ENCODE assay signal across 29 mouse cellular contexts in the genomic region with DNA sequence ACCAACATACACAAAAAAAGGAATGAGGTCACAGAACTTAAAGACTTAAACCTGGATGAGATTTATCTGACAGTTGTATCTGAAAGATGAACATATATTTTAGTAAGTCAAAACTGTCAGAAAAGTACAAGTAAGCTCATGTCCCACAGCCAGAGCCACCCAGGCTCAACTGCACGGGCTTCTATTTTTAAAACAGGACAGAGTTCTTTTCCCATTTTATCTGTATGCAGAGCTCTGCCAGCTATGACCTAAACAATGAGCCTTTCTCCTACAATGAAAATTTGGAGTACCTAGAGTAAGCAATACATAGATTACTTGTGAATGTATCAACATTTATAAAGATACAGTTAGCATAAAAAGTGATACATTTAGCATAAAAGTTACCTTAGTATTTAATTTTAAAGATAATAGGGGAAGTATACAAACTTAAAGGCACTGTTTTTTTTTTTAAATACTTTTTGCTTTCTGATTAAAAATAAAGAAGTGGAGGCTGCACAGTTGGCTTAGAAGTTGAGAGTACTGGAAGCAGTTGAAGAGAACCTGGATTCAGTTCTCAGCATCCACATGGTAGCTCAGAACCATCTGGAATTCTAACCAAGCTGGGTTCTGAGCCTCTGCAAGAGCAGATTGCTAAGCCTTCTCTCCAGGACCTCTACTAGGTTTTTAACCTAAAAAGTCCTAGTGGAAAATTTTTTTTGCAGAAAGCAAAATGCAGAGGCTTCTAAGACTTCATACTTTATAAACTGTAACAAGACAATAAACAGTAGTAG.
DNase-seq lines count a peak whose midpoint lies in the region; ATAC-seq and TF ChIP-seq lines count a peak whose summit lies in the region.
"Had no signal": no experiment of that assay in that cellular context is flagged by ENCODE, and none has a peak within 500 bp of the region (broad histone marks: within the 10 kb centered on the region; RNA-seq: fewer than 3 reads in every experiment).

No protein-coding gene starts in this region.

- peaks cover 4% of the 10 kb centered on the region for H3K36me3 ChIP-seq in heart, adult 2 months (ENCODE audit: control insufficient read depth, insufficient read depth, low read length)
- no peaks in the 10 kb centered on the region for H3K36me3 ChIP-seq in stomach, embryonic 14.5 days (ENCODE audit: control insufficient read depth, insufficient read depth, low read length)
- no peaks in the 10 kb centered on the region for H3K36me3 ChIP-seq in stomach, postnatal 0 days (ENCODE audit: control insufficient read depth, insufficient read depth, low read length)
- H3K36me3 ChIP-seq in heart, embryonic 16.5 days (ENCODE audit: control insufficient read depth, insufficient read depth), result no peaks in the 10 kb centered on the region
- no peaks in the 10 kb centered on the region for H3K36me3 ChIP-seq in hindbrain, postnatal 0 days (ENCODE audit: insufficient read depth, low read length)
- H3K36me3 ChIP-seq: embryonic facial prominence, embryonic 12.5 days; forebrain, embryonic 12.5 days; hindbrain, embryonic 13.5 days; limb, embryonic 12.5 days; midbrain, embryonic 10.5 days; neural tube, embryonic 13.5 days had no signal

- TF ChIP-seq CTCF in heart, adult 2 months (IDR thresholded peaks at IDR 0.05), result no peak
- no peak for TF ChIP-seq CTCF in stomach, postnatal 0 days (IDR thresholded peaks at IDR 0.05; ENCODE audit: low read depth)
- TF ChIP-seq CTCF in hindbrain, postnatal 0 days (IDR thresholded peaks at IDR 0.05; ENCODE audit: low read depth), result no peak

- H3K4me2 ChIP-seq in stomach, embryonic 14.5 days (replicated peaks; ENCODE audit: low read depth, low read length), result no peak overlapping the region
- no peak overlapping the region for H3K4me2 ChIP-seq in stomach, postnatal 0 days (replicated peaks; ENCODE audit: low read depth)
- H3K4me2 ChIP-seq in heart, embryonic 16.5 days (ENCODE audit: low read depth, low read length), result no peak overlapping the region
- H3K4me2 ChIP-seq in hindbrain, postnatal 0 days (ENCODE audit: low read depth, low read length), result no peak overlapping the region
- H3K4me2 ChIP-seq: embryonic facial prominence, embryonic 12.5 days; forebrain, embryonic 12.5 days; hindbrain, embryonic 13.5 days; limb, embryonic 12.5 days; liver, embryonic 11.5 days; neural tube, embryonic 13.5 days had no signal

- no peaks in the 10 kb centered on the region for H3K9me3 ChIP-seq in stomach, embryonic 14.5 days (ENCODE audit: control insufficient read depth, low read depth, low read length)
- no peaks in the 10 kb centered on the region for H3K9me3 ChIP-seq in stomach, postnatal 0 days (ENCODE audit: control insufficient read depth, low read length)
- no peaks in the 10 kb centered on the region for H3K9me3 ChIP-seq in heart, embryonic 16.5 days (replicated peaks; ENCODE audit: control insufficient read depth, low read length)
- H3K9me3 ChIP-seq in hindbrain, postnatal 0 days (ENCODE audit: low read length), result no peaks in the 10 kb centered on the region
- H3K9me3 ChIP-seq: embryonic facial prominence, embryonic 12.5 days; forebrain, embryonic 12.5 days; hindbrain, embryonic 13.5 days; limb, embryonic 12.5 days; midbrain, embryonic 10.5 days; neural tube, embryonic 13.5 days had no signal

- no peaks in the 10 kb centered on the region for H3K27me3 ChIP-seq in heart, adult 2 months (ENCODE audit: control insufficient read depth, insufficient read depth, low read length)
- no peaks in the 10 kb centered on the region for H3K27me3 ChIP-seq in stomach, embryonic 14.5 days (ENCODE audit: control insufficient read depth, insufficient read depth, low read length)
- H3K27me3 ChIP-seq in stomach, postnatal 0 days (ENCODE audit: control insufficient read depth, insufficient read depth, low read length), result no peaks in the 10 kb centered on the region
- no peaks in the 10 kb centered on the region for H3K27me3 ChIP-seq in heart, embryonic 16.5 days (ENCODE audit: control insufficient read depth, insufficient read depth, low read length)
- H3K27me3 ChIP-seq in hindbrain, postnatal 0 days (ENCODE audit: insufficient read depth, low read length), result no peaks in the 10 kb centered on the region
- H3K27me3 ChIP-seq: embryonic facial prominence, embryonic 12.5 days; forebrain, embryonic 12.5 days; hindbrain, embryonic 13.5 days; limb, embryonic 12.5 days; neural tube, embryonic 13.5 days had no signal

- DNase-seq in heart, adult 2 months, result no peak
- DNase-seq in heart, adult 11 months, result no peak
- no peak for DNase-seq in stomach, postnatal 0 days (ENCODE audit: low spot score)
- DNase-seq in hindbrain, postnatal 0 days (ENCODE audit: low spot score), result no peak
- no peak for DNase-seq in thymus, postnatal 25 days
- DNase-seq in thymus, postnatal 36 days, result no peak
- DNase-seq: adrenal gland, postnatal 36 days; cerebellum, adult 11 months; cerebellum, postnatal 10 days; gastrocnemius, adult 2 months; kidney, adult 2 months; layer of hippocampus, postnatal 36 days; liver, postnatal 0 days; right cerebral cortex, postnatal 4 days; thymus, postnatal 4 days had no signal

- no peak for TF ChIP-seq EP300 in heart, adult 2 months (IDR thresholded peaks at IDR 0.05; ENCODE audit: insufficient read depth, low read depth, low read length)
- no peak for TF ChIP-seq EP300 in stomach, postnatal 0 days (optimal IDR thresholded peaks at IDR 0.05)

- 2% methylated on average over 1 of the region's 1 CpGs for WGBS in heart, adult 2 months
- WGBS in stomach, embryonic 14.5 days, result 69% methylated on average over 1 of the region's 1 CpGs
- WGBS in stomach, postnatal 0 days, result 22% methylated on average over 1 of the region's 1 CpGs
- 13% methylated on average over 1 of the region's 1 CpGs for WGBS in heart, embryonic 16.5 days
- WGBS in hindbrain, postnatal 0 days, result 68% methylated on average over 1 of the region's 1 CpGs

- peaks cover 5% of the 10 kb centered on the region for H3K79me2 ChIP-seq in heart, adult 2 months (replicated peaks; ENCODE audit: control insufficient read depth, insufficient read depth, low read length)

- H3K9ac ChIP-seq in heart, adult 2 months (ENCODE audit: low read depth, low read length), result no peak overlapping the region
- H3K9ac ChIP-seq in stomach, embryonic 14.5 days (replicated peaks; ENCODE audit: low read depth, low read length), result no peak overlapping the region
- no peak overlapping the region for H3K9ac ChIP-seq in stomach, postnatal 0 days (ENCODE audit: low read length)
- H3K9ac ChIP-seq in heart, embryonic 16.5 days (ENCODE audit: low read length), result no peak overlapping the region
- no peak overlapping the region for H3K9ac ChIP-seq in hindbrain, postnatal 0 days (replicated peaks; ENCODE audit: low read length)
- H3K9ac ChIP-seq: embryonic facial prominence, embryonic 12.5 days; forebrain, embryonic 12.5 days; hindbrain, embryonic 13.5 days; limb, embryonic 12.5 days; liver, postnatal 0 days; neural tube, embryonic 13.5 days had no signal

- H3K27ac ChIP-seq in heart, adult 2 months, result peak overlapping the region; percentile 61
- 0 out of 2 replicates have a peak overlapping the region, but pooled peaks have one; percentile 3 for H3K27ac ChIP-seq in stomach, embryonic 14.5 days (ENCODE audit: low read length)
- H3K27ac ChIP-seq in stomach, postnatal 0 days (replicated peaks), result no peak overlapping the region
- H3K27ac ChIP-seq in heart, embryonic 16.5 days (ENCODE audit: low read length), result peak overlapping the region; percentile 84
- no peak overlapping the region for H3K27ac ChIP-seq in hindbrain, postnatal 0 days
- H3K27ac ChIP-seq: embryonic facial prominence, embryonic 12.5 days; forebrain, embryonic 12.5 days; gastrocnemius, adult 2 months; hindbrain, embryonic 13.5 days; kidney, postnatal 0 days; limb, embryonic 12.5 days; midbrain, embryonic 10.5 days; neural tube, embryonic 13.5 days had no signal

- TF ChIP-seq POLR2A in heart, adult 2 months (IDR thresholded peaks at IDR 0.05; ENCODE audit: insufficient read depth, low read depth, low read length), result no peak

- peaks cover 5% of the 10 kb centered on the region for H3K4me1 ChIP-seq in heart, adult 2 months (ENCODE audit: control insufficient read depth, insufficient read depth, low read length)
- no peaks in the 10 kb centered on the region for H3K4me1 ChIP-seq in stomach, embryonic 14.5 days (ENCODE audit: control insufficient read depth, insufficient read depth, low read length)
- no peaks in the 10 kb centered on the region for H3K4me1 ChIP-seq in stomach, postnatal 0 days (replicated peaks; ENCODE audit: control insufficient read depth, insufficient read depth)
- H3K4me1 ChIP-seq in heart, embryonic 16.5 days (ENCODE audit: control insufficient read depth, insufficient read depth, low read length), result peaks cover 7% of the 10 kb centered on the region
- H3K4me1 ChIP-seq in hindbrain, postnatal 0 days (ENCODE audit: insufficient read depth, low read length), result no peaks in the 10 kb centered on the region
- H3K4me1 ChIP-seq: embryonic facial prominence, embryonic 12.5 days; forebrain, embryonic 12.5 days; hindbrain, embryonic 13.5 days; limb, embryonic 12.5 days; midbrain, embryonic 10.5 days; neural tube, embryonic 13.5 days had no signal

- no peak overlapping the region for H3K4me3 ChIP-seq in heart, adult 2 months
- no peak overlapping the region for H3K4me3 ChIP-seq in stomach, embryonic 14.5 days (ENCODE audit: low read depth, low read length)
- no peak overlapping the region for H3K4me3 ChIP-seq in stomach, postnatal 0 days (ENCODE audit: low read depth, low read length)
- H3K4me3 ChIP-seq in heart, embryonic 16.5 days (ENCODE audit: low read length), result no peak overlapping the region
- H3K4me3 ChIP-seq in hindbrain, postnatal 0 days (ENCODE audit: low read length), result no peak overlapping the region
- H3K4me3 ChIP-seq: embryonic facial prominence, embryonic 12.5 days; erythroblast, embryonic 14.5 days; forebrain, embryonic 12.5 days; gastrocnemius, adult 2 months; hindbrain, embryonic 13.5 days; limb, embryonic 12.5 days; midbrain, embryonic 10.5 days; myocyte; neural tube, embryonic 13.5 days had no signal

- intact Hi-C loops in heart, adult 2 months (cut with DNase I), result no loop called here

- ATAC-seq in stomach, embryonic 14.5 days (ENCODE audit: insufficient number of reproducible peaks, insufficient read depth, low FRiP score, low read depth), result no peak
- no peak for ATAC-seq in stomach, postnatal 0 days (ENCODE audit: low FRiP score, low TSS enrichment)
- ATAC-seq in heart, embryonic 16.5 days (replicated peaks; ENCODE audit: extremely low read depth, insufficient read depth, low FRiP score), result no peak
- ATAC-seq in hindbrain, postnatal 0 days, result no peak
- ATAC-seq: liver, postnatal 0 days; lung, postnatal 0 days; midbrain, embryonic 16.5 days had no signal

Comparison
In these comparisons a context has a peak if more than half of its experiments do, and no peak if none do; other contexts are left out.
1. H3K27ac ChIP-seq: peak in heart, adult 2 months (single experiment), stomach, embryonic 14.5 days (single experiment) and heart, embryonic 16.5 days (single experiment); none in stomach, postnatal 0 days (single experiment) and hindbrain, postnatal 0 days (single experiment).